ENCODE assay signal across 8 mouse cellular contexts in the genomic region with DNA sequence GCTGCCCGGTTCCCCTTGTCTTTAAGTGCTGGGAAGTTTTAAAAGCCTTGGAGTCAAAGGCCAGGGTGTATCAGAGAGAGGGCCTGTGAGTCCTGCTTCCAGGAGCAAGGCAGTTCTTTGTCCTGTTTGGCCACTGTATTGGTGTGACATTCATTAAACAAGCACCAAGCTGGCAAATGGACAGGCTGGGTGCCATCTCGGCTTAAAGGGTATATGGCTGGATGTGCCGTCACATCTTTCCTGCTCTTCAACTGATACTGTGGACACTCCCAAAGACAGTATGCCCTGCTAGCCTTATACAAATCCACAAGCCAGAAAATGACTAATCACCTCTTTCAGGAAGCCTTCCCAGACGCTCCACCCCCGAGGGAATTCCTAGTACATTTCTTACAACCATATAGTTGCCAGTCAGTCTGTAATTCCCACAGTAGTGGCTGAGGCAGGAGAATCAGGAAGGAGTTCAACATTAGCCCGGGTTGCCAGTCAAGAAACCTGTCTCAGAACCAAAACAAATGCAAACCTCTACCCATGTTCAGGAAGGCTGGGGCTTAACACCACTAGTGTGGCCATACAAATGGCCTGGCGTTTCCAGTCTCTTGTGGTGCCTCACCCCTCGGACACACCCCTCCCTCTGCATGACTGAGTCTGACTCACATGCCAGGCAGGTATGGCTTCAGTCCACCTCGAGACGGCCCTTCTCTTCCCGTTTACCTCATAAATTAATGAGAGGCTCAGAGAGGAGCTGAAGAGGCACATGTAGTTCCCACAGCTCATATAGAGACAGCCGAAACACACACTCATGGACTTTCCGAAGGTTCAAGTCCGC.
DNase-seq lines count a peak whose midpoint lies in the region; ATAC-seq and TF ChIP-seq lines count a peak whose summit lies in the region.

No protein-coding gene starts in this region.

- ATAC-seq in heart, embryonic 13.5 days (ENCODE audit: extremely low read depth, insufficient number of reproducible peaks, low FRiP score, low TSS enrichment), result no peak
- ATAC-seq in forebrain, embryonic 13.5 days, result no peak
- no peak for ATAC-seq in liver, embryonic 15.5 days (ENCODE audit: insufficient read depth)
- ATAC-seq in frontal cortex, adult (ENCODE audit: low TSS enrichment), result no peak

- peaks cover 19% of the 10 kb centered on the region for H3K36me3 ChIP-seq in heart, embryonic 13.5 days
- H3K36me3 ChIP-seq in C2C12 (ENCODE audit: control insufficient read depth, insufficient read depth), result peaks cover 14% of the 10 kb centered on the region
- H3K36me3 ChIP-seq in forebrain, embryonic 13.5 days (ENCODE audit: poor library complexity, severe bottlenecking), result no peaks in the 10 kb centered on the region
- no peaks in the 10 kb centered on the region for H3K36me3 ChIP-seq in liver, embryonic 15.5 days (replicated peaks)

- no peak for DNase-seq in heart, postnatal 25 days (ENCODE audit: low spot score)
- DNase-seq in spleen, postnatal 4 days (ENCODE audit: low spot score in 2 of 2), result no peak
- DNase-seq in left cerebral cortex, postnatal 36 days (ENCODE audit: low spot score in 2 of 2), result no peak

- peak overlapping the region; percentile 97 for H3K27ac ChIP-seq in heart, embryonic 13.5 days (replicated peaks)
- no peak overlapping the region; the same call in 1 of the 2 replicates for H3K27ac ChIP-seq in forebrain, embryonic 13.5 days
- H3K27ac ChIP-seq in liver, embryonic 15.5 days (replicated peaks), result no peak overlapping the region

- peaks cover 37% of the 10 kb centered on the region for H3K79me3 ChIP-seq in C2C12 (ENCODE audit: low read depth)

- H3K9me3 ChIP-seq in heart, embryonic 13.5 days, result no peaks in the 10 kb centered on the region
- no peaks in the 10 kb centered on the region for H3K9me3 ChIP-seq in forebrain, embryonic 13.5 days (replicated peaks)
- no peaks in the 10 kb centered on the region for H3K9me3 ChIP-seq in liver, embryonic 15.5 days (replicated peaks)

- TF ChIP-seq CTCF in C2C12 (IDR thresholded peaks at IDR 0.05; ENCODE audit: control insufficient read depth, insufficient read depth, insufficient read length), result no peak

- 45% methylated on average over 14 of the region's 14 CpGs for WGBS in heart, embryonic 13.5 days
- WGBS in forebrain, embryonic 13.5 days, result 54% methylated on average over 14 of the region's 14 CpGs
- 54% methylated on average over 14 of the region's 14 CpGs for WGBS in liver, embryonic 15.5 days (ENCODE audit: insufficient replicate concordance)

- H3K4me3 ChIP-seq in heart, embryonic 13.5 days, result peak overlapping the region; percentile 60
- peak overlapping the region; percentile 64 for H3K4me3 ChIP-seq in C2C12 (ENCODE audit: insufficient read depth, poor library complexity, severe bottlenecking)
- no peak overlapping the region for H3K4me3 ChIP-seq in forebrain, embryonic 13.5 days
- H3K4me3 ChIP-seq in liver, embryonic 15.5 days (replicated peaks), result no peak overlapping the region

- peak overlapping the region; percentile 82 for H3K4me2 ChIP-seq in heart, embryonic 13.5 days
- H3K4me2 ChIP-seq in forebrain, embryonic 13.5 days, result peak overlapping the region; percentile 65
- 0 out of 2 replicates have a peak overlapping the region, but pooled peaks have one; percentile 53 for H3K4me2 ChIP-seq in liver, embryonic 15.5 days

- intact Hi-C loops in heart, postnatal 25 days (cut with DNase I), result loop anchor here (2.0 kb wide), 2 partner anchors 21 to 35 kb away; no protein-coding TSS in a partner anchor
- intact Hi-C loops in left cerebral cortex, postnatal 36 days (cut with DNase I), result no loop called here

- peaks cover 96% of the 10 kb centered on the region for H3K4me1 ChIP-seq in heart, embryonic 13.5 days
- H3K4me1 ChIP-seq in forebrain, embryonic 13.5 days, result peaks cover 69% of the 10 kb centered on the region
- H3K4me1 ChIP-seq in liver, embryonic 15.5 days (replicated peaks), result peaks cover 36% of the 10 kb centered on the region

- peaks cover 56% of the 10 kb centered on the region for H3K79me2 ChIP-seq in C2C12 (ENCODE audit: control insufficient read depth, insufficient read depth)

- peak overlapping the region; percentile 93 for H3K9ac ChIP-seq in heart, embryonic 13.5 days
- no peak overlapping the region for H3K9ac ChIP-seq in forebrain, embryonic 13.5 days
- no peak overlapping the region for H3K9ac ChIP-seq in liver, embryonic 15.5 days

- H3K27me3 ChIP-seq in heart, embryonic 13.5 days (replicated peaks), result no peaks in the 10 kb centered on the region
- no peaks in the 10 kb centered on the region for H3K27me3 ChIP-seq in C2C12 (ENCODE audit: control insufficient read depth, insufficient read depth, insufficient read length)
- 0 out of 2 replicates have a peak, but pooled peaks cover 3% of the 10 kb centered on the region for H3K27me3 ChIP-seq in forebrain, embryonic 13.5 days
- H3K27me3 ChIP-seq in liver, embryonic 15.5 days, result peaks cover 28% of the 10 kb centered on the region

- H3ac ChIP-seq in C2C12 (ENCODE audit: control insufficient read depth, insufficient read length, low read depth), result peak overlapping the region; percentile 8

TF ChIP-seq in C2C12, 6 proteins besides CTCF, POLR2A, EP300 and RAD21:
- TF ChIP-seq MYOD1 (IDR thresholded peaks at IDR 0.05; ENCODE audit: control insufficient read depth, insufficient read length, low read depth), result no peak
- TF ChIP-seq FOSL1 (IDR thresholded peaks at IDR 0.05; ENCODE audit: insufficient read depth, low read length, poor library complexity, severe bottlenecking), result peak; percentile 9
- peak; percentile 36 for TF ChIP-seq MAX (IDR thresholded peaks at IDR 0.05)

Comparison
In these comparisons a context has a peak if more than half of its experiments do, and no peak if none do; other contexts are left out.
1. H3K4me3 ChIP-seq: peak in heart, embryonic 13.5 days (single experiment) and C2C12 (single experiment); none in forebrain, embryonic 13.5 days (single experiment) and liver, embryonic 15.5 days (single experiment).
2. Peak in every context shown above with its lines, with median percentiles within 50 percentile points of each other: H3K4me2 ChIP-seq.